Mouse (Mus musculus) kidney, postnatal 36 days (tissue): ENCODE measurements around the gene Hoxb7.

Experiments
- DNase-seq, 2 experiments: peaks; one replicate each; pipeline ENCODE4 v3.0.0; 2021 to 2022; ENCODE audit warnings: mixed read lengths in 2 of 2

Hoxb7 gene

GRCm38 (mm10) chr11:96317608-96318367 is 31.4 kb downstream of the Hoxb7 start, which contains the start of gene Hoxb4:
TSS of gene Hoxb4 (plus strand) at chr11:96318267.
- DNase-seq = no peak

GRCm38 (mm10) chr11:96318368-96319070 is 32.1 kb downstream of the Hoxb7 start:
- DNase-seq = peak; percentile 89 to 95

GRCm38 (mm10) chr11:96319071-96319902 is 32.9 kb downstream of the Hoxb7 start:
- DNase-seq = peak; percentile 61 to 66

- peak; percentile 76 to 78 for DNase-seq
Measured at GRCm38 (mm10) chr11:96319910-96320309, 33.5 kb downstream of the Hoxb7 start.

GRCm38 (mm10) chr11:96320688-96321087 is 34.3 kb downstream of the Hoxb7 start:
- peak in 1 of 2 experiments; percentile 59 for DNase-seq

GRCm38 (mm10) chr11:96321846-96322245 is 35.4 kb downstream of the Hoxb7 start:
- no peak for DNase-seq

- DNase-seq = no peak
Measured at GRCm38 (mm10) chr11:96322738-96323137, 36.3 kb downstream of the Hoxb7 start.

- DNase-seq = no peak
Measured at GRCm38 (mm10) chr11:96323154-96323553, 36.7 kb downstream of the Hoxb7 start, which contains the start of gene Hoxb3. TSS of gene Hoxb3 (plus strand) at chr11:96323326.

GRCm38 (mm10) chr11:96324125-96324524 is 37.7 kb downstream of the Hoxb7 start:
- DNase-seq = no peak

- no peak for DNase-seq
Measured at GRCm38 (mm10) chr11:96324965-96325364, 38.5 kb downstream of the Hoxb7 start.

- DNase-seq = no peak
Measured at GRCm38 (mm10) chr11:96325747-96326212, 39.4 kb downstream of the Hoxb7 start.

- no peak for DNase-seq
Measured at GRCm38 (mm10) chr11:96326705-96327104, 40.3 kb downstream of the Hoxb7 start.

GRCm38 (mm10) chr11:96327122-96327521 is 40.7 kb downstream of the Hoxb7 start:
- DNase-seq = no peak

- DNase-seq = no peak
Measured at GRCm38 (mm10) chr11:96327750-96328149, 41.3 kb downstream of the Hoxb7 start.

- DNase-seq = no peak
Measured at GRCm38 (mm10) chr11:96328605-96329004, 42.2 kb downstream of the Hoxb7 start.

GRCm38 (mm10) chr11:96332105-96332504 is 45.7 kb downstream of the Hoxb7 start:
- no peak for DNase-seq

GRCm38 (mm10) chr11:96332618-96333032 is 46.2 kb downstream of the Hoxb7 start:
- DNase-seq = no peak

GRCm38 (mm10) chr11:96333241-96334001 is 47.0 kb downstream of the Hoxb7 start:
- DNase-seq = no peak

GRCm38 (mm10) chr11:96334002-96334364 is 47.6 kb downstream of the Hoxb7 start:
- DNase-seq = no peak

GRCm38 (mm10) chr11:96334998-96335397 is 48.6 kb downstream of the Hoxb7 start:
- no peak for DNase-seq

- peak; percentile 56 to 74 for DNase-seq
Measured at GRCm38 (mm10) chr11:96336597-96336996, 50.2 kb downstream of the Hoxb7 start.

GRCm38 (mm10) chr11:96337026-96337425 is 50.6 kb downstream of the Hoxb7 start:
- DNase-seq = no peak
